Mouse (Mus musculus) CD4-positive, CD25-positive, alpha-beta regulatory T cell, adult 9 weeks (primary cell): ENCODE data around the gene Cxcl12. TPM values are rescaled to one million over a fixed set of nuclear protein-coding genes. Genes with fewer than 3 reads are reported as not detected.

Experiments
- polyA plus RNA-seq: library from polyadenylated mRNA; unstranded; fragments of 100-300 nt; shearing (Covaris generic); gene quantifications from one replicate; pipeline ENCODE4 v1.2.1, GENCODE M21; 2017

Cxcl12 gene
- not detected for polyA plus RNA-seq

GRCm38 (mm10) chr6:117168321-117169011 is at the start of gene Cxcl12:
Gene Cxcl12, plus strand, starts transcription at chr6:117168535.

